Mouse (Mus musculus) neural tube, embryonic 10.5 days (tissue): Measurements from ENCODE around the gene Hap1.
A peak's percentile ranks its signal among the peaks of the same experiment; 100 is the strongest.
"Not testable (repeated sequence)": the region's sequence is repeated elsewhere in the genome, so short reads cannot be mapped to it uniquely, and the experiment has no call there.

Source experiments
- DNase-seq: peaks from one replicate; pipeline ENCODE4 v3.0.0-alpha.2; 2017; ENCODE audit warnings: low spot score; ENCODE audit errors: extremely low spot score

Hap1 gene

DNA sequence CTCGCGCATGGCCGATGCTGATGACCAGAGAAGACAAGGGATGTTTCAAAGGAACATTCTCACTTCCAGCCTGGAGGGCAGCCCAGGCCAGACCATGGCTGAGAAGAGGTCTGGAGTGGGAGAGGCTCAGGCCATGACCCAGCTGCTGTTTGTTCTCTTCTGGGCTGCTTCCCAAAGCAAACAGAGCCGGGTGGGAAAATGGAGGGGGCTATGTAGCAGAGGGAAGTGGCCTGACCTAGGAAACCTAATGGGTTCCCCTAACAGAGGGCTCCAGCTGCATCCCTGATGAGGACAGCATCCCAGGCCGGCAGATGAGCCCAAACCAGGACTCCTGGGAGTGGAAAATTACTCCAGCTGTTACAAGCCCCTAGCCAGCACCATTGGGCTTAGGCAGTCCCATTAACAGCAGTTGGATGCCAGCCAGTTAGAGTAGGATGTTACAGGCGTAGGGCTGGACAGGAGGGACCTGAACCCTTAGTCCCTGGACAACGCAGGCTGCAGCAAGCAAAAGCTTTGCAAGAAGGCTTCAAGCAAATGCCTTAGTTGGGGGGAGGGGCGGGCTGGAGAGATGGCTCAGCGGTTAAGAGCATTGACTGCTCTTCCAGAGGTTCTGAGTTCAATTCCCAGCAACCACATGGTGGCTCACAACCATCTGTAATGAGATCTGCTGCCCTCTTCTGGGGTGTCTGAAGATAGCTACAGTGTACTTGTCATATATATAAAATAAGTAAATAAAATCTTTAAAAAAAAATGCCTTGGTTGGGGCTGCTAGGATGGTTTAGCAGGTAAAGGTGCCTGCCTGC is 35.4 kb upstream of the Hap1 start:
- no peak for DNase-seq

DNA sequence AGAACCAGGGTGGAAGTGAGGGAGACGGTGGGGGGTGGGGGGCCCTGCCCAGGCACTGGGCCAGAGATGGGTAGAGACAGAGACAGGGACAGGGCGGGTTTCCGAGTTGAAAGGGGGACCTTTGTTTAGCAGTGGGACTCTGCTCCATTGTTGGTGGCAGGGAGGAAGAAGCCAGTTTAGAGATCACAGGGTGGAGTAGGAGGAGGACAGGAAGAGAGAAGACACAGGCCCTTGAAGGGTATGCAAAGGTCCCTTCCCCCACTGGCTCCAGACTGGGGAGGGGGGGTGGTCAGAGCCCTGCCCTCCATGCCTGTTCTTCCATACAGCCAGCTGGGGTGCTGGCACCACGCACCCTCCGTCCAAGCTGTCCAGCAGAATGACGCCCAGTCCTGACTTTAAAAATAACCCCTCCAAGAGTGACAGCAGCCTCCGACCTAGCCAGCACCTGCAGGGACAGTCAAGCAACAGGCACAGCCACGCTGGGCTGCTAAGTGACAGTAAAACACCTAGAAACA is 34.1 kb upstream of the Hap1 start:
- no peak for DNase-seq

DNA sequence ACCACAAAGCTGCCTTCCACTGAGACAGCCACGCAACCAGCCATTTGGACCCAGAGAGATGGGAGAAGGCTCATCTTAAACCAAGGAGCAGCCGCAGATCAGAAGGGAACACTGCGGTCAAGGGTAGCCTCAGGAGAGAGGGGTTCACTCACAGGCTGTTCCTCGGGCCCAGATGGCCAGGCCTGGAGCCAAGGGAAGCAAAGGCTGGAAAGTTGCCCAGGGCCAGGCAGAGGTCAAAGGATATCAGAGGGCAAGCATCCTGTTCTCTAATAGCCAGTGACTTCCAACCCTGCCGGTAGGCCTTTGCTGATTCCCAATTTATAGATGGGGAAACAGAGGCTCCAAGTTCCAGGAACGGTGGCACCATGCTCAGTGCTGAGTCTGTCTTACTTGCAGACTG is 32.7 kb upstream of the Hap1 start:
- no peak for DNase-seq

DNA sequence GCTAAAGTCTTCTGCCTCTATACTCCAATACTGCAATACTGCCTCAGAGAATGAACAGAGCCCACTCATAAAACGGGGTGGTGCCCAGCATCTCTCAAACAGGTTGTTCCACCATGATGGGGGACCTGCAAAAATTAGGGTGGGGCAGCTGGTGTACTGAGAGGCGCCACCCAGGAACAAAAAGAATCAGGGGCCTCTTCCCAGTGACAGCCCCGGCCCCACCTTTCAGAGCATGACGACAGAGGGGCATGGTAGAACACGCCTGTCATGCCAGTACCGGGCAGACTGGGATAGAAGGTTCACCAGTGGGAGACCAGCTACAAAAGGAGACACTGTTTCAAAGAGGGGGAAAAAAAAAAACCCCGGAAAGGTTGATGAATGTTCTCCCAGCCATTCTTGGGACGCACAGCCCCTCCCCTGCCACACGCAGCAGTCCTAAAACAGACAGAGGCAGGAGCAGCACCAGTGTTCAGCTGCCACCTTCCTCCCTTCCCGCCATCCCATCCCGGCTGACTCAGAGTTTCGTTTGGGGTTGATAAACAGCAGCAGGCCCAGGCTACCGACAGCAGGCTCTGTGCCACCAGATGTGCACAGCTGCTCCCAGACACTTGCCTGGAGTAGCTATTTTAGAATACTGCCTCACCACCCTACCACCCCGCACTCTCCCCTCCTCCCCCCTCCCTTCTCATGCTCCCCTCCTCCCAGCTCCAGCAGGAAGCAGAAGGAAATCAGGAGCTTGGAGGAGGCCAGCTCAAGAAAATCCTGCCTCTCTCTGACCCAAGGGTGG is 31.9 kb upstream of the Hap1 start:
- DNase-seq, result no peak

DNA sequence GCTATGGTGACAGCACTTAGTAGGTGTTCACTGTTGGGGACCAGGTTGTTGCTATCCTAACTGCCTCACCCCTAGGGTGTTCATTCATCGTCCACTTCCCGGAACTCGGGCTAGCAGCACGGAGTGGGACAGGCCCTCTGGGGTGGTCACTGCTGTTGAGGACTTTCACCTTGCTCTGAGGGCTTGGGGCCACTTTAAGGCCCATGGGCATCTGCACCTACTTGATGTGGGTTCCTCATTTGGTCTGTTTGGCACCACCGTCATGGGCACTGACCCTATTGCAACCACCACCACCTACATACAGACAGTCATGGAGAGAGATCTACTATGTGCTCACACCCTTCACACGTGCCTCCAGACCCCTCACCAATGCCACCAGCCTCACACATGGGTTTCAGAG is 31.2 kb upstream of the Hap1 start:
- DNase-seq, result no peak

DNA sequence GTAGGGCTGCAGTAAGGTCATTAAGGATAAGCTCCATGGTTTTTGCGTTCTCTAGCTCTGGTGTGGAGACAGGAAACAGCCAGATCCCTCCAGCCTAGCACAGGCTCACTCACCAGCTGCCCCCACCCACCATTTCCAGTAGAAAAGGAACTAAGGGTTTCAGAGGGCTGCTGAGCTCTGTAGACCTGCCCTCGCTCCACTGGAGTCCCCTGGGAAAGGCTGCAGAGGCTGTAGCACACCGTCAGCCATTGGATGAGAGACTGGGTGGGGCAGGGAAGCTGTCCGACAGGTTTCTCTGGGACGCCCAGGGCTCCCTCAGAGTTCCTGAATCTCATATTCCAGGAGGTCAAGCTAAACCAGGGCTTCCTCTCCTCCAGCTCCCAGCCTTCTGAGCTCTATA is 30.7 kb upstream of the Hap1 start:
- no peak for DNase-seq

DNA sequence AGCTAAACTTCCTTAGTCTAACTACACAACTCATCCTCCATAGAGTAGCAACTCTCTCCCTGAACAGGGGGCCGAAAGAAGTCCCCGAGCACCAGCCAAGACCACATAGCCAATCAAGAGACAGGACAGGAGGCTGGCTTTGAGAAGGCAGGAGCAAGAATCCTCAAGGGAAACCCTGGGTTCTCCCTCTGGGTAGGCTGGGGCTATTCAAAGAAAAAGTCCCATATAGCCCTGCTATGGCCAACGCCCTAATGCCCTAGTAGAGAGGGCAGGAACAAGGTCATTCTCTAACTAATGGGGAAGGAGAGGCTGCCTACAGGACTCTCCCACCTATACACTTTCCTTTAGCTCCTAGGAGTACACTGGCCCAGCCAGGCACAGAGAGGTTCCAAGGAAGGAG is 29.1 kb upstream of the Hap1 start:
- DNase-seq, result no peak

DNA sequence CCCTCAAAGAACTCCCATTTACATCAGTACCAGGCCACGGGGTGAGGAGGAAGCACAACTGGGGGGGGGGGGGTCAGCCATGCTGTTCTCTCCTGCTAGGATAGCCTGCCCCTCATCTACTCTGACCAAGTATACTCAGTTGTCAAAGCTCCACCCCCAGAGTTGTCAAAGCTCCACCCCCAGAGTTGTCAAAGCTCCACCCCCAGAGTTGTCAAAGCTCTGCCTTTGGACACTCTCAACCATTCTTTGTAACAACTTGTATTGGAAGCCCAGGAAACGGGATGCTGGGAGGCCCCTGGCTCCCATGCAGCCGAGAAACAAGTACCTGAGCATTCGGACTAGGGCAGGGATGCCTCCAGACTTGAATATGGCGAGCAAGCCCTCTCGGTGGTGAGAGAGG is 26.8 kb upstream of the Hap1 start:
- DNase-seq, result no peak

DNA sequence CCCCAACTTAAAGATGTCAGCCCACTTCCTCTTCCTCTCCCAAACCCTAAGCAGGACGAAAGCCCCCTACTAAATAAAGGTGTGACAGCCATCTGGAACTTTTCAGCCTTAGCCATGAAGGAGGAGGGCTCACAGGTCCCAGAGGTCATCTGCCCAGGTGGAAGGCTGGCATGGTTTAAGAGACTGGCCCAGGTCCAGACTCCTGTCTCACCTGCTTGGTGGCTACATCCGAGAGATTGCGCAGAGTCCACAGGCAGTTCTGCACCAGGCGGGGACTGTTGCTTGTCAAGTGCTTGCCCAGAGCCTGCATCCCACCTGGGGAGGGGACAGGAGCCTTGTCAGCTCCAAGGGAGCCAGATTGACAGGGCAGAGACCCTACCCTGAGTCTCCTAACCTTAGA is 23.4 kb upstream of the Hap1 start:
- DNase-seq, result no peak

DNA sequence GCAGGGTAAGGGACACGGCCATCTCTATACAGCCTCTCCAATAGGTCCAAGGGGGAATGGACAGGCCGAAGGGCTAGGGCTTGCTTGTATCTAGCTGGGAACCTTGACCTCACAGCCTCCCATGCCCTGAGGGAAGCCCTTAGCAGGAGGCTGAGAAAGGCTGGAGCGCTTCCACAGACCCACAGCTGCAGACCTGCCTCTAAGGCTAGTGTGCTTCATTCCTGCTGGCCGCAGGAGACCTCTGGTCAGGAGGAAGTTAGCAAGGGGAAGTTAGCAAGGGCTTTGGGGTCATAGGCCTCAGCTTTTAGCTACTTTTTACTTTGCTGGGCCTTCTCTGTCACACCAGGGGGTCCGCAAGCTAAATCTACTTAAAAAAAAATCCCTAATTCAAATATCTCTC is 22.5 kb upstream of the Hap1 start:
- DNase-seq, result no peak

DNA sequence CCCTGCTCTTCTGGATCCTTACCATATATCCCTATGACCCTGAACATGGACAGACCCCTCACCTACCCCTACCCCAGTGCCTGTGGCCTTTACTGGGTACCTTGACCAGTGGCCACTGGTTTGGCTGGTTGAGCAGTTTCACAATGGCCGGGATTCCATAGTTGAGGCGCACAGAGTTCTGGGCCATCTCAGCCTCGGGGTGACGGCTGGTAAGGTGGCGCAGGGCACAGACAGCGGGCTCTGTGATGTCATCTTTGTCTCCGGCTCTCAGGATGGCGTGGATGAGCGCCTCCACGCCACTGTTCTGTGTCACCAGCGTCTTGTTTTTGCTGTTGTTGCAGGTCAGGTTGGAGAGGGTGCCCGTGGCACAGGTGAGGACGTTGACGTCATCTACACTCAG is 22.1 kb upstream of the Hap1 start:
- no peak for DNase-seq

DNA sequence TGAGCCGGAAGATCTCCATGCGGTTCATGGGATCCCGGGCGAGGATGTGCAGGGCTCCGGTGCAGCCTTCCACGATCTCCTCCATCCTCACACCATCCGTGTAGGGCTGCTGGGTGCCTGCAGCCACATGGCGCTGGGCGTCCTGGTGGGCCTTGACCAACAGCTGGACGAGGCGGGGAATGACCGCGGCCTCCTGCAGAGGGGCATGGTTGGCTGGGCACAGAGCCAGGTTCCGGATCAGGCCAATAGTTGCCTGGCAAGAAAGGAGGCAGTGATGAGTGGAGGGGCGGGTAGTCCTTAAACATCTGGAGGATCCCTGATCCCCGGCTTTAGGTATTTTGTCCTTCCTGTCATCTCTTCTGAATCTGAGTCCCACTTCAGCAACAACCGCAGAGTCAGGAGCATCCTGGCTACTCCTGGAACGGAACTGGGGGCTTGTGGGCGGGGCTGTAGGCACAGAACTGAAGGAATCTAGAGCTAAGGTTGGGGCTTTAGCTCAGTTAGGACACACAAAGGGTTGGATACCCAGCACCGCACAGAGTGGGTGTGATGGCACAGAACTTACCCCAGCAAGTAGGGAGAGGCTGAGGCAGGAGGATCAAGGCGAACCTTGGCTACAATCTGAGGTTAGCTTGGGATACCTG is 20.9 kb upstream of the Hap1 start:
- no peak for DNase-seq

DNA sequence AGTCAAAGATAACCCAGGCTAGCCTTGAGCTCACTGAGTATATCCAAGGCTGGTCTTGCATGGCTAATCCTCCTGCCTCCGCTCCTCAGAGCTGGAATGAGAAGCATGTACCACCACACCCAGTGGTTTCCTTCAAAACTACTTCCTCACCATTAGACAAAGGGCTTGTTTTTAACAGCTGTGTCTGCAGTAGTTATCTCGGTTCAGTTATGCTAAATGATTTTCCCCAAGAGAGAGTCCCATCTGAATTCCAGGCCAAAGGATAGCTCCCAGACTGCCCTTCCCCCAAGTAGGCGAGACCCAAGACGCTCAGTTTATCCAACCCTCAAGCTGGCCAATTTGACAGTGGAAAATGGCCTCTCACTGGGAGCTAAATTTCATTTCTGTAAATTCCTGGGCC is 20.1 kb upstream of the Hap1 start:
- no peak for DNase-seq

DNA sequence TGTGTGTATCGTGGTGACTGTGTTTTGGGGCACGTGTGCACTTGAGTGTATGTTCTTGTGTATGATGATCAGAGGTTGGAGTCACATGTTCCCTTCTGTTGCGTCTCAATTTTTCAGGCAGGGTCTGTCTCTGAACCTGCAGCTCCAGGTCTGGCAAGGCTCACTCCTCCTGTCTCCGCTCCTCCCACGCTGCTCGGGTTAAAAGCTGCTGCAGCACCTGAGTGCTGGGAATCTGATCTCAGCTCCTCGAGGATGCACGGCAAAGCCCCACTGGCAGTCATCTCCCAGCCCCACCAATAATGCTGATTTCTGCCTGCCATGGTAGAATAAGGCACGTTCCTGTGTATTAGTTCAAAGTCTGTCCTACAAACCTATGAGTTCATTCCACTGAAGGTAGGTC is 19.2 kb upstream of the Hap1 start:
- no peak for DNase-seq

DNA sequence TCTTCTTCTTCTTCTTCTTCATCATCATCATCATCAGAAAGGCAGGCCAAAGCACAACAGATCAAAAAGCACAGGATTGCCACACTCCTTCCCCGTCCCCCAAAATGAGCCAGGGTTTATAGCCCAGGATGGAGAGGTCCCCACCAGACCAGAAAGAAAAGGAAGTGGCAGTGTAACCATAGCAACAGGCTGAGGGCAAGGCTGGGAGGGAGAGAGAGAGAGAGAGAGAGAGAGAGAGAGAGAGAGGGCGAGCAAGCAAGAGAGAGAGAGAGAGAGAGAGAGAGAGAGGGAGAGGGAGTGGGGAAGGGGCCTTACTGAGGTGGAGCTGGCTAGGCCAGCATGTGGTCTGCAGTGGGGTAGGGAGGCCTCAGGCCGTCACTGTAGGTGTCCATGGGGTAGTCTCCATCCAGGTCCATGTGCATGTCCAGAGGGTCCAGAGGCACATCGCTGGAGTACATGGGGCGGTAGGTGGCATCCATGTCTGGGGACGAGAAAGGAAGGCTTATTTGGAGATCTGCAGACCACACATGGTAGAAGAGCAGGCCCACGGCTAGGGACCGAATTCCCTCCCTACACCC is 16.1 kb upstream of the Hap1 start:
- DNase-seq, result no peak

DNA sequence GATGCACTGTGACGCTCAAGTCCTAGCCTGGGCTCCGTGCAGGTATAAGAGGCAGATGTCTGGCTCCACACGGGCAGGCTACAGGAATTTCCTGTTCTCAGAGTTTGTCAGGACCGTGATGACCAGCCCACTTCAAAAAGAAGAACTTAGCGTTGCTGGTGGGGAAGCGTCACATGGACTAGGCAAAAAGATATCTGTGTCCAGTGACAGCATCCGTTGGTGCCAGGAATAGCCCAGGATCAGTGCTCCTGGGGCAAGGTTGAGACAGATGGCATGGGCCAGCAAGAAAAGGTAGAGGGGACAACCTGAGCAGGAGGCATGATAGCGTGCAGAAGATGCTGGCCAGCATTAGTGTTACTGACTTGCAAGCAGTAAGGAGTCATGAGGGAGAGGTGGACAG is 13.9 kb upstream of the Hap1 start:
- DNase-seq, result no peak

DNA sequence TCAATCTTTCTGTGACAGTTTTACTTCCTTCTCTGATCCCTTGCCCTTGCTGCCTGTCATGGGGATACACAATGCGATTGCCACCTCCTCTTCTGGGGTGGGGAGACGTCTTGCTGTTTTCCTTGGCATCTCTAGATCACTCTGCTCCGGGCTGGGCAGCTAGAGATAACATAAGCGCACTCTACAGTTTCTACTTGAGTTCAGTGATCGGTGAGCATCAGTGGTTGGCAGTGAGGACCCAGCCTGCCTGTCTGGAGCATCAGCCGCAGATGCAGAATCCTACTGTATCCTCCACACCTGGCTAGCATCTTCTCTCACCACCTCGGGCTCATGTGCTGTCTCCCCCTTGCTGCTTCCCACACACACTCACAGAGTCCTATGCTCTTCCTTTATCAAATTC is 13.2 kb upstream of the Hap1 start:
- DNase-seq, result no peak

DNA sequence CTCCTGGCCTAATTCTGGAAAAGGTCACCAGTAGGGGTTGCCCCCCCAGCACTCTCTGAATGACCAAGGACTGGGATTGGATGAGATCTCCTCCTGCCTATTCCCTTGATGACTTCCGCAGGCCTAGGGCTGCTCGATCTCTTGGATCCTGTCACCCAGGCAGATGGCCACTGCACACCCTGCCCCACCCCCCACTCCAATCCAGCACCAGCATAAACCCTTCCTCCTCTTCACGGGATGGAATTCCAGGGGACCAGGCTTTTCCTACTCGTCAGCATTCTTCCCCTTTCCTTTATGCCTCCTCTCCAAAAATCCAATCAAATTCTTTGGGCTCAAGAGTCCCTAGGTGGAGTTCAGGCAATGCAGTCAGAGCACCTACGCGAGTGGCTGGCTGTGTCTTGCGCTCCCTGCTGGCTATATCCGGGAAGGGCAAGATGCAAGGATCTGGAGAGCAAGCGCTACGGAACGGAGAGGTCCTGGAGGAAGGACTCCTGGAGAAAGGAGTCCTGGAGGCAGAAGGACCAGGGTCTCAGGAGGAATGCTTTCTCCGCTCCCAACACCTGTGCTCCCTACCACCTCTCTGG is 7.1 kb upstream of the Hap1 start:
- peak; percentile 71 for DNase-seq

DNA sequence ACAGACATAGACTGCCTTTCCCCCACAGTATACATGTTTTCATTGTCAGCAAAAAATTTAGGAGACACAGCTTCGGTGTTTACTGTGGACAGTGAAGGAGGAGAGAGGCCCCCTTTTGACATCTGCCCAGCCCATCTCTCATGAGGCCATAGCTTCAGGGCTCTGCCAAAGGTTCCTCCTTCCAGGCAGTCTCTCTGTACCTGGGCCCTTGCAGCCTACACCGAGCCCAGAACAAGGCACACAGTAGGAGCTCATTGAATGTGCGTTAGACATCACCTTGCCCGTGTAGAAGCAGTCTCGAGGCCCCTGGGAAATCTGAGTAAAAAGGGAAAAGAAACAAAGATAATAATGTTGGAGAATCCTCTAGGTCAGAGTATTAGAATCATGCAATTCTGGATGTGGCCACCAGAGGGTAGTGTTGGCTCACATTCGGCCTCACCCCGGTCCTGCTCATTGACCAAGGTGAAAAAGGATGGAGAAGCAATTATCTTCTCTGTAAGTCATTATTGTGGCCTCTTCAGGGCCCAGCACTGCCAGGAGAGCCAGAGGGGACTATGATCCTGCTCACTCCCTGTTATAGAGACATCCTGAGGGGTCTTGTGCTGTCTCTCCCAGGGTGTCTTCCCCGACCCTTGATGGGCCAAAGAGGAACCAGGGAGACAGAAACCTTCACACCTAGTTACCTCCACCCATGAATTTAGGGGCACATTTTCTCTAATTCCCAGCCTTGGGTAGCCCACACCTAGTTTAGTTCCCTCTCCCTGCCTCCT is 6.5 kb upstream of the Hap1 start:
- peak; percentile 78 for DNase-seq

DNA sequence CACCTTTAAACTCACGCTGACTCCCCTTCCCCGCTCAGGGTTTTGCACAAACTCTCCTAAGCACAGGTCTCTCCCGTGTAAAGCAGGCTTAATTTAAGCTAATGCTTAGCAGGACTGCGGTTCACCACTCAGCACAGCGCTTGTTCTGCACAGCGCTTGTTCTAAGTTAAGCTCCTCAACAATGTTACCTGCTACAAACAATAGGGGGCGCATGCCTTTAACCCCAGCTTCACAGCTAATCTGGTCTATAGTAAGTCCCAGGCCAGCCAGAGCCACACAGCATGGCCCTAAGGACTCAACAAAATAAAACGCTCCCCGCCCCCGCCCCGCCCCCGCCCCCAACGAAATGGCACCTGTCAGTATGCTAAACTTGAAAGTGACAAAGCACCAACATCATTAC is 5.1 kb upstream of the Hap1 start:
- not testable (repeated sequence) for DNase-seq

DNA sequence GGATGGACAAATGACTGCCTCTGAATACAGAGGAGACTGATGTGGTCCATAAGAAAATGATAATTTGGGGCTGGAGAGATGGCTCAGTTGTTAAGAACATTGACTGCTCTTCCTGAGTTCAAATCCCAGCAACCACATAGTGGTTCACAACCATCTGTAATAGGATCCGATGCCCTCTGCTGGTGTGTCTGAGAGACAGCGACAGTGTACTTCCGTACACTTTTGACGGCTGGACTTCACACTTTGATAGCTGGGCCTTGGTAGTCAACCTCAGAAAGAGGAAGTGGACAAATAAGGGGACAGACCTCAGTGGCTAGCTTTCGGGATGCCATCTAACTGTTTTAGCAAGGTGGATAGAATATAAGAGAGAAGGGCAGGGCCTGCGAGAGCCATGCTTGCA is 4.2 kb upstream of the Hap1 start:
- no peak for DNase-seq
